Mouse (Mus musculus): ENCODE data around the gene Adamts17. TPM values are rescaled to one million over a fixed set of nuclear protein-coding genes. Genes with fewer than 3 reads are reported as not detected.

Adamts17 gene
- polyA plus RNA-seq, 1 experiment from 2014 or later = 4.6 TPM

DNA sequence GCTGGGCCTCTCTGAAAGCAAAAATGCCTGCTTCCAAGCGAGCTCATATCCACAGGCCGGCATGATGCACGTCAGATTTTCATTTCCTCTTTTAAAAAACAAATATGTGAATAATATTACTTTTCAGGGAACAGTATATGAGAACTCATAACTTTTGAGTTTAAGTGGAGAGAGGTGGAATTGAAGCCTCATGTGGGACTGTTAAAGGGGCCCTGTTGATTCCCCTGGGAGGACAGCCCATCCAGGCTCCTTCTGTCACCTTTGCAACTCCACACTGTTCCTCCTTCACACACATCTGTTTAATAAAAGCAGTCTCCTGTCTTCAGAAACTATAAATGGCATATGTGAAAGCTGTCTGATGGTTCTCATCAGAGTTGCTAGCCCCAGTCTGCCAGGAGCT is 275.5 kb downstream of the Adamts17 start:
- H3K27me3 ChIP-seq (ENCODE audit: control insufficient read depth, insufficient read depth, low read length) = no peaks in the 10 kb centered on the region
- no peaks in the 10 kb centered on the region for H3K36me3 ChIP-seq (ENCODE audit: control insufficient read depth, insufficient read depth, low read length)
- peaks cover 0 to 5% of the 10 kb centered on the region in 2 experiments; a peak in 1 of 4 replicates for H3K4me1 ChIP-seq (ENCODE audit: control insufficient read depth in 2 of 2, insufficient read depth in 2 of 2, low read length in 2 of 2)
- no peak overlapping the region for H3K4me2 ChIP-seq (ENCODE audit: low read length)
- H3K9ac ChIP-seq (ENCODE audit: low read length) = no peak overlapping the region
- no peak for ATAC-seq (ENCODE audit: insufficient number of reproducible peaks, insufficient read depth, low FRiP score, low read depth)
- 90% methylated on average over 3 of the region's 3 CpGs for WGBS
- no peaks in the 10 kb centered on the region for H3K9me3 ChIP-seq (ENCODE audit: control insufficient read depth, low read length)
- H3K27ac ChIP-seq (replicated peaks in 1 of 2; ENCODE audit: control insufficient read depth in 1 of 2, insufficient read depth in 1 of 2, low read depth in 2 of 2, low read length in 2 of 2) = 0 out of 4 replicates have a peak overlapping the region, but pooled peaks of 1 of the 2 experiments have one; percentile 10
- no peak overlapping the region for H3K4me3 ChIP-seq (ENCODE audit: control insufficient read depth in 1 of 2, insufficient read depth in 1 of 2, low read depth in 1 of 2, low read length in 2 of 2)

DNA sequence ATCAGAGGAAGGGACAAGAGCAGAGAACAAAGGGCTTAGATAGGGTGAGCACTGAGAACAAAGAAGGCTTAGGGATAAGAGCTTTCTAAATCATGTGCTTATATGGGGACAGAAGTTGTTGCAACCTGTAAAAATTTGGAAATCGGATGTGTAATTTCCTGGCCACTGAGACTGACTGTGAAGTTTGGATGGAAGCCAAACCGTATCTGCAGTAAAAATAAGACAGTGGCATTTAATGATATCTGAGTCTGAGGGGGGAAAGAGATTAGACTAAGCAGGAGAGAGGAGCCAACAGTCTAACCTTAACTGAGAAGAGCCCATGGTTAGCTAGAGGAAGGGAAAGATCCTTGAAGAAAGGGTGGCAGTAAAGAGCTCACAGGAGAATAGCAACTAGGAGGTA is 295.6 kb downstream of the Adamts17 start:
- H3K9ac ChIP-seq (ENCODE audit: low read length) = no peak overlapping the region
- H3K9me3 ChIP-seq (ENCODE audit: control insufficient read depth, low read length) = no peaks in the 10 kb centered on the region
- H3K4me3 ChIP-seq (ENCODE audit: control insufficient read depth in 1 of 2, insufficient read depth in 1 of 2, low read depth in 1 of 2, low read length in 2 of 2) = no peak overlapping the region
- WGBS = 4% methylated on average over 2 of the region's 2 CpGs
- no peaks in the 10 kb centered on the region for H3K36me3 ChIP-seq (ENCODE audit: control insufficient read depth, insufficient read depth, low read length)
- 0 out of 4 replicates have a peak overlapping the region, but pooled peaks of 1 of the 2 experiments have one; percentile 19 for H3K27ac ChIP-seq (replicated peaks in 1 of 2; ENCODE audit: control insufficient read depth in 1 of 2, insufficient read depth in 1 of 2, low read depth in 2 of 2, low read length in 2 of 2)
- H3K4me1 ChIP-seq (ENCODE audit: control insufficient read depth in 2 of 2, insufficient read depth in 2 of 2, low read length in 2 of 2) = peaks cover 7 to 20% of the 10 kb centered on the region in 2 experiments
- ATAC-seq (ENCODE audit: insufficient number of reproducible peaks, insufficient read depth, low FRiP score, low read depth) = no peak
- H3K4me2 ChIP-seq (ENCODE audit: low read length) = no peak overlapping the region
- H3K27me3 ChIP-seq (ENCODE audit: control insufficient read depth, insufficient read depth, low read length) = no peaks in the 10 kb centered on the region

DNA sequence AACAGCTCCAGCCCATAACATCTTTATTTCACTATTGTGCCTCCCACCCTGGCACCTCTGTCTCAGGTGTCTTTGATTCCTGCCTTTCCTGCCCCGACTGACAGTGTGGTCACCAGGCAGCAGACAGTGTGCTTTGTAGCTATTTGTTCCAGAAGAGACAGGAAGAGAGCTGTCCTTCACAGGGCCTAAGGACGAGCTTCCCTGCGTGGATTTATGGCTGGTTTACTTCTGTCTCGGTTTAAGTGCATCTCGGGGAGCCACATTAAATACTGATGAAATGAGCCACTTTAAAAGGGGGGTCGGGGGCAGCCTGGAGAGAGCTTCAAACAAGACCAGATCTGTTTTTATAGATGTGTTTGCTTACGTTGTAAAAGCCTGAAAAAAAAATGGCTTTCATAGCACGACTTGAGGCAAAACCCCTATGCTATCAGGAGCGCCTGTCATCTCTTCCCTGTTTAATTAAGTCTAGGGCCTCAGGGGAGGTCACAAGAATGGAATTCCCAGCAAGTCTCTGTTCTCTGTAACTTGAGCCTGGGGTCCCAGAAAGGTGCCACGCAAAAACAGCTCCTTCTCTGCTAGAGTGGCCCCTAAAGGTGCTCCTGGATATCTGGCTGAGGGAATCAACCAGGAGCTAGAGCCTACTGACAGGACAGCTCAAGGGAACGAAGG is 302.9 kb downstream of the Adamts17 start:
- Histone ChIP-seq H3K27me3 (ENCODE audit: control insufficient read depth, insufficient read depth, low read length) (no peaks in the 10 kb centered on the region), H3K9me3 (ENCODE audit: control insufficient read depth, low read length) (no peaks in the 10 kb centered on the region), H3K27ac (replicated peaks in 1 of 2; ENCODE audit: control insufficient read depth in 1 of 2, insufficient read depth in 1 of 2, low read depth in 2 of 2, low read length in 2 of 2) (no peak overlapping the region), H3K4me2 (ENCODE audit: low read length) (no peak overlapping the region), H3K9ac (ENCODE audit: low read length) (no peak overlapping the region), H3K4me1 (ENCODE audit: control insufficient read depth in 2 of 2, insufficient read depth in 2 of 2, low read length in 2 of 2) (peaks cover 12 to 15% of the 10 kb centered on the region in 2 experiments; a peak in 3 of 4 replicates), H3K4me3 (ENCODE audit: control insufficient read depth in 1 of 2, insufficient read depth in 1 of 2, low read depth in 1 of 2, low read length in 2 of 2) (no peak overlapping the region), H3K36me3 (ENCODE audit: control insufficient read depth, insufficient read depth, low read length) (no peaks in the 10 kb centered on the region)
- WGBS = 18% methylated on average over 11 of the region's 11 CpGs
- no peak for ATAC-seq (ENCODE audit: insufficient number of reproducible peaks, insufficient read depth, low FRiP score, low read depth)

DNA sequence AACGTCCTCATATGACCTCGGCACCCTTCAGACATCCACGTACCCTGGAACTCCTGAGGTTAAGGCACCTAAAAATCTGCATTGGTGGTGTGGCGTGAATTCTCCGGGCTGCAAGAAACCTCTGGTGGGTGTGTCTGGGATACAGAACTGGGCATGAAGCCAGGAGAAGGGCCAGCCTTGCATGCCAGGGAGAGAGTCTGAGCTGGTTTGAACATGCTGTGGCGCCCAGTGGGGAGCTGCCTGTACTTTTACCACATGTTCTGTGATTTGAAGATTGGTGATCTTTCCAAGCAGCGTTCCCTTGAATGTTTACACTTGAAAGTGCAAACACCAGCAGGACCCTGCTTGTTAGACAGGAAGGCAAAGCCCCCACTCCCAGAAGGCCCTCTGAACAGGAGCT is 306.2 kb downstream of the Adamts17 start:
- H3K9me3 ChIP-seq (ENCODE audit: control insufficient read depth, low read length) = no peaks in the 10 kb centered on the region
- H3K27me3 ChIP-seq (ENCODE audit: control insufficient read depth, insufficient read depth, low read length) = no peaks in the 10 kb centered on the region
- no peak overlapping the region for H3K4me2 ChIP-seq (ENCODE audit: low read length)
- H3K4me1 ChIP-seq (ENCODE audit: control insufficient read depth in 2 of 2, insufficient read depth in 2 of 2, low read length in 2 of 2) = peaks cover 12 to 15% of the 10 kb centered on the region in 2 experiments; a peak in 3 of 4 replicates
- no peak overlapping the region for H3K27ac ChIP-seq (replicated peaks in 1 of 2; ENCODE audit: control insufficient read depth in 1 of 2, insufficient read depth in 1 of 2, low read depth in 2 of 2, low read length in 2 of 2)
- no peak for ATAC-seq (ENCODE audit: insufficient number of reproducible peaks, insufficient read depth, low FRiP score, low read depth)
- no peak overlapping the region for H3K9ac ChIP-seq (ENCODE audit: low read length)
- 50% methylated on average over 7 of the region's 7 CpGs for WGBS
- no peak overlapping the region for H3K4me3 ChIP-seq (ENCODE audit: control insufficient read depth in 1 of 2, insufficient read depth in 1 of 2, low read depth in 1 of 2, low read length in 2 of 2)
- no peaks in the 10 kb centered on the region for H3K36me3 ChIP-seq (ENCODE audit: control insufficient read depth, insufficient read depth, low read length)

DNA sequence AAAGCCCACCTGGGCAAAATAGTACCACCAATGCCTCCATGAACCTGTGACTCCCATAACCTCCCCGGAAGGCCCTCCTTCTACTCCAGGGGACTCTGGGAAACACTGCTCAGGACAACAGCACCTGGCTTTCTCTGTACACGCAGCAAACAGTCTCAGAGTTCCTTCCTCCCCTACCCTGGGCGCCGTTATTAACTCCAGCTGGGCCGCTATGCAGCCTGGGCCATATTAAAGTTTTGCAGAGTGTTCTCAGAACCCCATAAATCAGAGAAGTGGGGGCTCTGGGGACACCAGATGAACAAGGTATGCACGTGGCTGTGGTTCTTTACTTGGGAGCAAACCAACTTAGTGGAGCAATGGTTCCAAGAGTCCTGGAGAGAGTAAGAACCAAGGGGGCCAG is 306.6 kb downstream of the Adamts17 start:
- no peak for ATAC-seq (ENCODE audit: insufficient number of reproducible peaks, insufficient read depth, low FRiP score, low read depth)
- Histone ChIP-seq H3K4me2 (ENCODE audit: low read length) (no peak overlapping the region), H3K4me3 (ENCODE audit: control insufficient read depth in 1 of 2, insufficient read depth in 1 of 2, low read depth in 1 of 2, low read length in 2 of 2) (no peak overlapping the region), H3K27me3 (ENCODE audit: control insufficient read depth, insufficient read depth, low read length) (no peaks in the 10 kb centered on the region), H3K9me3 (ENCODE audit: control insufficient read depth, low read length) (no peaks in the 10 kb centered on the region), H3K36me3 (ENCODE audit: control insufficient read depth, insufficient read depth, low read length) (no peaks in the 10 kb centered on the region), H3K4me1 (ENCODE audit: control insufficient read depth in 2 of 2, insufficient read depth in 2 of 2, low read length in 2 of 2) (peaks cover 12% of the 10 kb centered on the region in 2 experiments; a peak in 3 of 4 replicates), H3K27ac (replicated peaks in 1 of 2; ENCODE audit: control insufficient read depth in 1 of 2, insufficient read depth in 1 of 2, low read depth in 2 of 2, low read length in 2 of 2) (no peak overlapping the region), H3K9ac (ENCODE audit: low read length) (no peak overlapping the region)
- 90% methylated on average over 6 of the region's 6 CpGs for WGBS

DNA sequence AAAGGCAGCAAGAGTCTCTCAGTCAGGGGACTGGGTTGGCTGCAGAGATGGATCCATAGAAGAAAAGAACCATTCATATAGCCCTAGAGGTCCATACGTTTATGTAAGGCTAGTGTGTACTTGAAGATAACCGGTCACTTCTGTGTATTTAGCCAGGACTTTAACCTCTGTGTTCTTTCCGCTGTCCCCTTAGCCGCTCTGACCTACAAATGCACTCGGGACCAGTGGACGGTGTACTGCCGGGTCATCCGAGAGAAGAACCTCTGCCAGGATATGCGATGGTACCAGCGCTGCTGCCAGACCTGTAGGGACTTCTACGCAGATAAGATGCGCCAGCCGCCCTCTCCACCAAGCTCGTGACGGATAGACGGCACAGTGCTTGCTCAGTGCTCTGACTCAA is 310.2 kb downstream of the Adamts17 start:
- Histone ChIP-seq H3K9ac (ENCODE audit: low read length) (no peak overlapping the region), H3K27ac (replicated peaks in 1 of 2; ENCODE audit: control insufficient read depth in 1 of 2, insufficient read depth in 1 of 2, low read depth in 2 of 2, low read length in 2 of 2) (no peak overlapping the region), H3K4me3 (ENCODE audit: control insufficient read depth in 1 of 2, insufficient read depth in 1 of 2, low read depth in 1 of 2, low read length in 2 of 2) (no peak overlapping the region), H3K36me3 (ENCODE audit: control insufficient read depth, insufficient read depth, low read length) (no peaks in the 10 kb centered on the region), H3K4me1 (ENCODE audit: control insufficient read depth in 2 of 2, insufficient read depth in 2 of 2, low read length in 2 of 2) (peaks cover 3 to 7% of the 10 kb centered on the region in 2 experiments; a peak in 2 of 4 replicates), H3K27me3 (ENCODE audit: control insufficient read depth, insufficient read depth, low read length) (no peaks in the 10 kb centered on the region), H3K4me2 (ENCODE audit: low read length) (no peak overlapping the region), H3K9me3 (ENCODE audit: control insufficient read depth, low read length) (no peaks in the 10 kb centered on the region)
- WGBS = 86% methylated on average over 16 of the region's 16 CpGs
- ATAC-seq (ENCODE audit: insufficient number of reproducible peaks, insufficient read depth, low FRiP score, low read depth) = no peak

DNA sequence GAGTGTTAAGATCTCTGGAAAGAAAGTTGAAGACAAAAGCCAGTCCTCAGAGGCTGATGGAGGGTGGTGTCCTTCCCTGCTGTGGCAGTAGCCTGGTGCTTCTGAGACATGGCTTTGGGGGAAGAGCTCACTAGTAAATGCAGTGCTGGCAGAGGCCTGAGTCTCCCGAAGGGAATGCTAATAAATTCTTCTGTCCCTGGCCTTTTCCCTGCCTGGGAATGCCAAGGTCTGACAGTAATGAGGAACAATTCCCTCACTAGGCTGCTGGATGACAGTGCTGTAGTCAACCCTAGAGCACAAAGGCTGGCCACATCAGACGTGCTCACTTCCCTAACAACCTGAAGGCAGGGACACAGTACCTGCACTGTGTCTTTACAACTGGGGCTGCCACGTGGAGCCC is 313.1 kb downstream of the Adamts17 start:
- no peak overlapping the region for H3K4me2 ChIP-seq (ENCODE audit: low read length)
- H3K4me1 ChIP-seq (ENCODE audit: control insufficient read depth in 2 of 2, insufficient read depth in 2 of 2, low read length in 2 of 2) = no peaks in the 10 kb centered on the region
- H3K27ac ChIP-seq (replicated peaks in 1 of 2; ENCODE audit: control insufficient read depth in 1 of 2, insufficient read depth in 1 of 2, low read depth in 2 of 2, low read length in 2 of 2) = no peak overlapping the region
- no peaks in the 10 kb centered on the region for H3K9me3 ChIP-seq (ENCODE audit: control insufficient read depth, low read length)
- ATAC-seq (ENCODE audit: insufficient number of reproducible peaks, insufficient read depth, low FRiP score, low read depth) = no peak
- no peak overlapping the region for H3K9ac ChIP-seq (ENCODE audit: low read length)
- no peaks in the 10 kb centered on the region for H3K27me3 ChIP-seq (ENCODE audit: control insufficient read depth, insufficient read depth, low read length)
- WGBS = 55% methylated on average over 3 of the region's 3 CpGs
- no peaks in the 10 kb centered on the region for H3K36me3 ChIP-seq (ENCODE audit: control insufficient read depth, insufficient read depth, low read length)
- no peak overlapping the region for H3K4me3 ChIP-seq (ENCODE audit: control insufficient read depth in 1 of 2, insufficient read depth in 1 of 2, low read depth in 1 of 2, low read length in 2 of 2)

DNA sequence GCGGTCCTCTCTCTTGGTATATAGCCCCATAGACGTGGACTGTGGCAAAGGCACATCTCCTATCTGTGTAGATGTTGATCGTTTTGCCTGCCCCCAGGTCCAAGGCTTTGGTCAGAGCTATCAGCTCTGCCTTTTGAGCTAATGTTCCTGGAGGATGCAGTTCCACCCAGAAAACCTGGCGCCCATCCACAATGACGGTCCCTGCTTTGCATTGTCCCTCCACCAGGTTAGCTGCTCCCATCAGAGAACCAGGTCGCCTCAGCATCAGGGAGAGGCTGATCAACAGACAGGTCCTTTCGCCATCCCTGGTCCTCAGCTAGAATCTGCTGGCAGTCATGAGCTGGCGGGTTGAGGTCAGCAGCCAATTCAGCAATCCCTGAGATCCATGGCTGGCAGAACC is 322.6 kb downstream of the Adamts17 start:
- no peak overlapping the region for H3K4me2 ChIP-seq (ENCODE audit: low read length)
- H3K4me3 ChIP-seq (ENCODE audit: control insufficient read depth in 1 of 2, insufficient read depth in 1 of 2, low read depth in 1 of 2, low read length in 2 of 2) = no peak overlapping the region
- H3K4me1 ChIP-seq (ENCODE audit: control insufficient read depth in 2 of 2, insufficient read depth in 2 of 2, low read length in 2 of 2) = no peaks in the 10 kb centered on the region
- no peaks in the 10 kb centered on the region for H3K27me3 ChIP-seq (ENCODE audit: control insufficient read depth, insufficient read depth, low read length)
- no peak for ATAC-seq (ENCODE audit: insufficient number of reproducible peaks, insufficient read depth, low FRiP score, low read depth)
- 86% methylated on average over 8 of the region's 8 CpGs for WGBS
- no peaks in the 10 kb centered on the region for H3K36me3 ChIP-seq (ENCODE audit: control insufficient read depth, insufficient read depth, low read length)
- H3K27ac ChIP-seq (replicated peaks in 1 of 2; ENCODE audit: control insufficient read depth in 1 of 2, insufficient read depth in 1 of 2, low read depth in 2 of 2, low read length in 2 of 2) = no peak overlapping the region
- H3K9ac ChIP-seq (ENCODE audit: low read length) = no peak overlapping the region
- H3K9me3 ChIP-seq (ENCODE audit: control insufficient read depth, low read length) = no peaks in the 10 kb centered on the region
